Mouse (Mus musculus) right cerebral cortex, postnatal 4 days (tissue): ENCODE data around the gene Pyy.
A peak's percentile ranks its signal among the peaks of the same experiment; 100 is the strongest.

Experiments used
- DNase-seq: peaks from one replicate; pipeline ENCODE4 v3.0.0-alpha.2; 2022

Gene Pyy

DNA sequence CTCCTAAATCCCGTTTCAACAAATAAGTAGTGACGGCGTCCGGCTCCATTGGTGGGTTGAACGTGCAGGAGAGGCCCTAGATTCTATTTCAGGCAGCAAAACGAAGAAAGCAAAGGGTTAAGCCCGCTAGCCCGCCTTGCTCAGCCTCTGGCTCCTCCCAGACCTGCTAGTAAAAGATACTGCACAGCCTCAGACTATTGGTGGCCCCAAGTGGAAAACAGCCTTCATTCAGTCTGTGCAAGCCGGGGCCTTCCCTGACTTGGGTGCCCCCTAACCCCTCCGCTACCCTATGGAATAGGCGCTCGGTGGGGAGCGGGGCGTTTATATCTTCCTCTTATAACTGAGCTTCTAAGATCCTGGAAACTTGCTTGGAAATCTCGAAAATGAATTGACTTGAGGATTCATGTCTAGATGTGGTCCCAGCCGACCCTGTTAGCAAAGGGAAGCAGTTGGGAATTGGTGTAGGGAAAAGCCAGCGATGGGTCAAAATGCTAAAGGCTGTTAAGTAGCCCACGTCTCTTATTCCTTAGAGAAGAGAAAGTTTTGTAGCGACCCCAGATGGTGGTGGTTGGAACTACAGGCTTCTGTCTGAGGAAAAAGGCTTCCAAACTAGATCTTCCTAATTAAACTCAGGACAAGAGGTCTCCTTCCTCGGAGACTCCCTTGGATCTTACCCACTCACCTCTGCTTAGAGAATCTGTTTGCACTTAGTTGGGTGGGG is 18.4 kb downstream of the Pyy start:
- peak; percentile 81 for DNase-seq

DNA sequence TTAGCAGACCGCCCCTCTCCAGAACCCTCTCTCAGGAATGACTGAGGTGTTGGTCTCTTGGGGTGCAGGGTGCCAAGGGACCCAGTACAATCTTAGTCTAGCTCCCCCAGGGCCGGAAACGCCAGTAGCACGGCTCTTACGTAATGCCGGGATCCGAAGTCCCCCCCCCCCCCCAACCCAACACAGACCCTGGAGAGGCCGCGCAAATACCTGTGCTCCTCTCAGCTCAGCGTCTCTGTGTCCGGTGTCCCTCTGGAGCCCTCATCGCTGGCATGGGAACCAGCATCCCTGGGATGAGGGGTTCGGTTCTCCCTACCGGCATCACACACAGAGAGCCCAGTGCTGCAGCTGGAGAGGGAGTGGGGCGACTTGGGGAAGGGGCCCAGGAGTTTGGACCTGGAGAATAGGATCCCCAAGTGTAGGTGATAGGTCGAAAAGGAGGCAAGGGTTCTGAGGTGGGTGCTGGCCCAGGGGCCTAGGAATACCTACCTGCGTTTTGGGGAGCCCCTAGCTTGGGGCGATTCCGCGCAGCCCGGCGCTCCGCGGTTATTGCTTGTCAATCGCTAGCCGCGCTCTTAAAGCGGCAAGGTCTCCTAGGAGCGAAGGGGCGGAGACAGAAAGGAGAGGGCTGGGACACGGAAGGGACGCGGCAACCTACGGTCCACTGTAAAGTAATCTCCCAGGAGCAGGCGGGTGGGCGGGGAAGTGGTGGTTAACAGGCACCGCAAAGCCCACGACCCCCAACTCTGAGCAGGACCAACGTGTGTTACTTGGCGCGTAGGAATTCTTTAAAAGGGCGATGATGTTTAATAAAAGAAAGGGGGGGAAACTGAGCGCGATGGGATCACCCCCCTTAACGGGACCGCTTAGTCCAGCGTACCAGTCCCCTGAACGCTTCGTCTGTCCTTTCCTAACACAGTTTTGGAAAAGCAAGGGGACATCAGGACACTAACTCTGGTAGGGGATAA is 19.4 kb downstream of the Pyy start, which contains the start of gene Mpp2:
Gene Mpp2 (minus strand): TSS at position 585 of the 968 bp plus-strand sequence.
- peak; percentile 69 for DNase-seq

DNA sequence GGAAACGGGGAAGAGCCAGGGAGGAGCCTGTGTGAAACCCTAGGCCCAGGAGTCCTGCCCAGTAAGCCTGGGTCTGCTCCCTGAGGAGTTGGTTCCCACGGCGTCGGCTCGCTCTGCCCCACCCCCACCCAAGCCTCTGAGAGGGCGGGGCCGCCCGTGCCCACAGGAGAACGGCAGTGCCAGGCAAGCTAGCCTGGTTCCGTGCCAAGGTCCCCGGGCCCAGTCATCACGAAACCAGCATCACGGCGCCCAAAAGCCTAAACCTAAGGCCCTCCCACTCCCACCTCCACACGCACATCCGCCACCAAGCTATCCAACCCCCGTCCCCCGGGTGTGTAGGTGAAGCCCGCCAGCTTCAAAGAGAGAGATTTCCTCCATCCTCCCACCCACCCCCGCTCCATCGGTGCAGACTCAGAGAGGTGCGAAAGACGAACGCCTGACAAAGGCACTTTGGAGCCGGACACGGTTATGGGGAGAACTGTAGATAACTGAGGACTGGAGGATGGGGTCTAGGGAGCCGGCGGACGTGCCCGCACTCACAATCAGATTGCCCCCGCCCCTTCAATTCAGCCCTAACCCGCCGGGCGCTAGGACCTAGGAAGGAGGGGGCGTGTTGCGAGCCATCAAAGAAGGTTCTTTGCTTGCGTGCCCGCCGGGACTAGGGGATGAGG is 20.4 kb downstream of the Pyy start:
- peak; percentile 87 for DNase-seq

DNA sequence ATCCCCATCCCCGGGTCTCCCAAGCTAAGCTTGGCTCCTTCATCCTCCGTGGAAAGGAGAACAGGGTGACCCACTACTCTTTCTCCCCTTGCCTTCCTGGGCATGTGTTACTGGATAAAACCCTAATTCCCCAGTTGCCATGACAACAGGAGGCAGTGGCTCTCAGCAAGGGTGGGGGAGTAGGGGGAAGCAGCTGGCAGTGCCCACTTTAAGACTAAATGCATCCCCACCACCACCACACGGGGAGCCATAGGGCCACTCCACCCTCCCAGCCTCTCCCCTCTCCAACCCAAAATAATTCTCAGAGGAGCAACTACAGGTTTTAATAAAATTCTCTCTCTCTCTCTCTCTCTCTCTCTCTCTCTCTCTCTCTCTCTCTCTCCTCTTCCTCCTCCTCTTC is 21.3 kb downstream of the Pyy start:
- peak; percentile 61 for DNase-seq

DNA sequence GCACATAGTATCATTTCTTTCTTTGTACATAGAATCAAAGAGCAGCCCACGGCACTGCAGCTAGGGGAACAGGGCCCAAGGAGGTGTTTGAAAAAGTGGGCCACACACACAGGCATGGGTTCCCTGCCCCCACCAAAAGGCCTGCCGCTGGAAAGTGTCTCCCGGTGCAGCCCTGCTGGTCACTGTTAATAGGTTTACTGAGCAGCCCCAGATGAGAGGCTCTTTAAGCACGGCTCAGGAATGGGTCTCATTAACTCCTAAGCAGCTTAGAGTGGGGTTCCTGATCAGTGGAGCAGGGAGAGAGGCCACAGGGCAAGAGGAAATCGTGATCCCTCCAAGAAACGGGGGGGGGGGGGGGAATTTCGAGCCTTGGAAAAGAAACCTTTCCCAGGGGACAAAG is 23.5 kb downstream of the Pyy start:
- DNase-seq = no peak

DNA sequence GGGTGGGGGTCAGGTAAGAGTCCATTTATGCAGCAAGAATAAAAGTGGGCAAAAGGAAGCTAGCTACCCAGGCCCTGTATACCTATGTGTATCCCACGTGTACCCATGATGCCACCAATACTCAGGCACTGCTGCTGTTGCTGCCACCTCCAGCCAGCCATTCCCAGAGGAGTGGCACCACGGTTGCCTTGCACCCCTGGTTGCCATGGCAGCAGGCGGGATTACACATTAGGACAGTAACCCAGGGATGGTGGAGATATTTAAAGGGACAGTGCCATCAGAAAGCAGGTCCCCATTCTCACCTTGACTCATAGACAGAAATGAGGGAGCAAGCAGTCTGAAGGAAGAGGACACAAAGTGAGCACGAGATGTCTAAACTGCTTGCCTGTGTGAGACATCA is 24.4 kb downstream of the Pyy start:
- DNase-seq = no peak

DNA sequence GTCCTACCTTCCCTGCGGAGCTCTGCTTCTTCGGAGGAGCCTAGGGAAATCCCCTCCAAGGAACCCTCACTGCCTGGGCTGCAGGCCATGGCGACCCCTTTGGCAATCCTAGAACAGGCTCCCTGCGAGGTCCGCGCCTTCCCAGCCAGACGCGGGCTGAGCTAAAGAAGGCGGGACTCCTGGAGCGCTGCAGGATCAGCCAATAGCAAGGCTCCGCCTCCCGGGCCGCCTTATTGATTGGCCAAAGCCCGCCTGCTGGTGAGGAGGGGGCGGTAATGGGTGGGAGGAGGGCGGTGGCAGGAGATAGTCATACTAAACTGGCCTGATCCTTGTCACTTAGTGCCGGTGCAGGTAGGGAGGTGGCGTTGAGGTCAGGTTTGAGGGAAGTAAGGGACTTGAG is 25.3 kb downstream of the Pyy start:
- DNase-seq = peak; percentile 85

DNA sequence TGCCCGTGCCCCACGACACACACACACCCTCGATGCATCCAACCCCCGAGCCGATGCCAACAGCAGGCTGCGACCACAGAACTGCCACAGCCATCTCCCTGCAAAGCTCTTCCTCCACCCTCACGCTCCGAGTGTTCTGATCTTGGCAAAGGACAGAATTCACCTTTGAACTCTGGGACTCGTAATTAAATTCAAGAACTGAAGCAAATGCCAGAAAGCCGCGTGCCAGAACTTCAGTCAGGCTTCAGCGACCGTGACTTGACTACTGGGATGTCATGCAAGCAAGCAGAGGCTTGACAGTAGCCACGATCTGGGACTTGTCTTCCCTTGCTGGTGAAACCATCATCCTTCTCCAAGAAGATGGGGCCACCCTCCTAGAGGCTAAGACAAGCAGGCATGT is 33.9 kb downstream of the Pyy start:
- DNase-seq = no peak

DNA sequence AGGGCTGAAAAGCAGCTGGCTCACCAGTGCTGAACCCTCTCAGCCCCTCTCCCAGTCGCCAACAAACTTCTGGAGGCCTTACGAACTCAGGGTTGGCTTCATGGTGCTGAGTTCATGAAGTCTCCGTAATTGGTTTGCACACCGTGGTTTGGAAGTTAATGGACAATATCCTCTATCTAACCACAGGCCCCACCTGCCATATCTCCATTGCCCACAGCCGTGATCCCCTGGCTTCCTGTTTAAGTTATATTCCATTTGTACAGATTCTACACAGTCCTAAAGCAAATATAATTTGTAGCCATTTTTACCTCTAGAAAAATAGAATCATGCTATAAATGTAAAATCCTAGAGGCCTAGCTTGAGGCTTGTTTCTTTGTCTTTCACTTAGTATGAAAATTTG is 34.9 kb downstream of the Pyy start:
- no peak for DNase-seq

DNA sequence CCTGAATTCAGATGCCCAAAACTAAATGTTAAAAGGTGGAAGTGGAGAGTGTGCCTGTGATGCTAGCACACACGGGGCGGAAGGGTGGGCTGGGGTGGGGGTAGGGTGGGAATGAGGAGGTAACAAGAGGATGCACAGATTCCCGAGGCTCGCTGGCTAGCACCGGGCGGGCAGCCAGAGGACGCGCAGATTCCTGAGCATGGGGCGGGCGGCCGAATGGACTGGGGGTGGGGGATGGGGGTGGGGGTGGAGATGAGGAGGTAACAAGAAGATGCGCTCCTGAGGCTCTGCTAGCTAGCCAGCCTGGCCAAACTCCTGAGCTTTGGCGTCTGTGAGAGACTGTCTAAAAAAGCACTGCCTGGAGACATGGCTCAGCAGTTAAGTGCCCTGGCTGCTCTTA is 37.2 kb downstream of the Pyy start:
- DNase-seq = no peak

DNA sequence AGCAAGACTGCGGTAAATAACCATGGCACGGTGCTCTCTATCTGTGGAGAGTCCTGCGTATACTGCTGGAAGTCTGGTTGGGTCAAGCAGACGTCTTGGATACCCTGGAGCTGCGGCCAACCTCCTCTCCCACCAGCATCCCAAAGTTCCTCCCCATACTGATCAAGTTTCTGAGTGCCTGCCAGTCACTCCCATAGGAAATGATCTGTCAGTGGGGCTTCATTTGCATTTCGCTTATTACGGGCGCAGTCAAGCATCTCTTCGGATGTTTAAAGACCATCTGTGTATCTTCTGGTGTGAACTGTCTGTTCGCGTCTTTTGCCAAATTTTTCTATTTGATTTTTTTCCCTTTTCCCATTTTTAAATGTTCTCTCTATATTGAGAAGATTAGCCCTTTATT is 38.0 kb downstream of the Pyy start:
- no peak for DNase-seq

DNA sequence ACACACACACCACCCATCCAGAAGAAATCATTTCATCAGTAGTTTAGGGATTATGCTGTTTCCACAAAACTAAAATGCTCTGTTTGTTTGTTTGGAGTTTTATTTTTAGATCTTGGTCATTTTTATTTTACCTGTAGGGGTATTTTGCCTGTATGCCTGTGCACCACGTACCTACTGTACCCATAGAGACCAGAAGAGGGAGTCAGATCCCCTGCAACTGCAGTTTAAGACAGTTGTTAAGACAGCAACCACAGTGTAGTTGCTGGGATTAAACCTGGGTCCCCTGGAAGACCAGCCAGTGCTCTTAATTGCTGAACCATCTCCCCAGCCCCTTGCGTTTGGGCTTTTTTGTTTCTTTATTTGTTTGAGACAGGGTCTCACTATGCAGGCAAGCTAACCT is 38.7 kb downstream of the Pyy start:
- no peak for DNase-seq

DNA sequence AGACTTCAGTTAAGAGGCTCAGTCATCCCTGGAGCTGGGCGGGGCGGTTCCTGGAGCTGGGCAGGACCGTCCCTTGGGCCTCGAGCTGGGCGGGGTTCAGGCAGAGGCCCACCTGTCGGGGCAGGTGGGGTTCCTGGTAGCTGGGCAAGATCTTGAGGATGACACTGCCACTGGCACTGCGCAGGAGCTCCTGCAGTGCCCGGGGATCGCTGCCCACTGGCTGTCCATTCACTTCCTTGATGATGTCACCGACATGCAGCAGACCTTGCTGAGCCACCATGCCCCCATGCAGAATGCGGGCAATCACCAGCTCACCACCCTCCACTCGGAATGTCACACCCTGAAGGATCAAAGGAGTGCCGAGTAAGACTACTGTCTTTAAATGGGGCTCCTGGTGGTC is 44.6 kb downstream of the Pyy start:
- DNase-seq = no peak

DNA sequence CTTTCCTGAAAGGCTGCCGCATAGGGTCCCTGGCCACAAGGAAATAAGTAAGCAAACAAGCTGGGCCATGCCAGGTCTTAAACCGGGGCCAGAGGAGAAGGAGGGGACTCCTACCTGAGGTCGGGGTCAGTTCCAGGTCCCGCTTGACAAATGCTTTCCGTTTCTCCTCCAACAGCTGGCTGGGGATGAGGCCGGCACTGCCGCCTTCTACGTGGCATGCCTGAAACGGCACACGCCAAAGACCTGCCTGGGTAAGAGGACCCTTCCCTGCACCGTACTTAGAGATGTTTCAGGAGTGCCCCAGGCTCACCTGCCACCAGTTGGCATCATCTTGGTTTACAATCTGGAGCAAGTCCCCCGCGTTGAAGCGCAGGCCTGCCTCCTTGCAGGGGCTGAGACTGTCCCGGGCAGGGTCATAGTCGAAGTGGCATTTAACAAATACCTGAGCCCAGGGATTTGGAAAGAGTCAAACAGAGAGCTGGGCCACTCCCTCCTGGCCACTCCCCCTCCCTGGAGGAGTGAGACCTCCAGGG is 45.6 kb downstream of the Pyy start:
- DNase-seq = no peak

DNA sequence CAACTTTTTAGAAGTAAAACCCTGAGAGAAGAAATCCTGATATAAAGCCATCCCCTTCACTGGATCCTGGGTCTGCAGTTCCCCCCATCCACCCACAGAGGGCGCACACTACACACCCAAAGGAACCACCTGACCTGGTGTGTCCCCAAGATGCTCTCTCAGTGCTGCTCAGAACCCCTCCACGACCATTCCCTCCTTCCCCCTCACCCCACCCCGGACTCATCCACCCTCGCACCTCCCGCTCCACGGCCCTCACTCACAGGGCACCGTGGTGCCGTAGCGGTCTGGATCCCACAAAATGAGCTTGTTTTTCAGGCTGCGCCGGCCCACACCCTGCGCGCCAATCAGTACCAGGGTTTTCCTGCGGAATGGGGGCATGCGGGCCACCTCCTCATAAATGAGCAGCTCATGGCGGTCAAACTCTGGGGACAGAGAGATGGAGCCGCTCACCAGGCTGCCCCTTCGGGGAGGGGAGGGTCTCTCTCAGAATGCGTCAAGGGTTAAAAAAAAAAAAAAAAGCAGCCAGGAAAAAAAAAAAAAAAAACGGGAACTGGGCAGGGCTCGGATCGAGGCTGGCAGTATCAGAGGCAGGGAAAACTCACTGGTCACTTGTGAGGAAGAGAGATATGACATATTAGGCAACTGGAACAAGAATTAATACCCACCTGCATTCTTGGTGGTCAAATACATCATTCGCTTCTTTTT is 46.2 kb downstream of the Pyy start:
- DNase-seq = peak; percentile 79
